Mouse (Mus musculus): ENCODE data around the gene Prg4.

Gene Prg4

DNA sequence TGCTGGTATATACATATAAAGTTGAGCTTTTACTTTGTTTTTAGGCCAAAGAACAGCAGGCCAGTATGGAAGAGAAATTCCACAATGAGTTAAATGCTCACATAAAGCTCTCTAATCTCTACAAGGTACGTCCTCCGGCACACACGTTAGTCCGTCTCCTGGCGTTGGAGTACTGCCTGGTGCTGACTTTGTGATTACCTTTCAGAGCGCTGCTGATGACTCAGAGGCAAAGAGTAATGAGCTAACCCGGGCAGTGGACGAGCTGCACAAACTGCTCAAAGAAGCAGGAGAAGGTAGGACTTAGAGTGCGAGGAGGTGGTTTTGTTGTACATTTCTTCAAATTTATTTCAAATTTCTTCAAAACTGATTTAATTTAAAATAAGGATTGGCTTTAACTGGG lies 58.7 kb downstream of the Prg4 start:
- DNase-seq (ENCODE audit: low read depth): no peak

GRCm38 (mm10) chr1:150404555-150404954 lies 61.4 kb downstream of the Prg4 start:
- no peak for DNase-seq (ENCODE audit: low read depth)

- no peak for DNase-seq (ENCODE audit: low read depth)
These were observed 62.1 kb downstream of the Prg4 start for GRCm38 (mm10) chr1:150403914-150404313.

Measured in NIH3T3 (cell line).